Mouse (Mus musculus): ENCODE results near the gene Smcr8.

- TF ChIP-seq CTCF (IDR thresholded peaks at IDR 0.05; ENCODE audit: low read depth, low read length) (no peak), POLR2AphosphoS5 (IDR thresholded peaks at IDR 0.05; ENCODE audit: insufficient replicate concordance, low read depth, low read length) (no peak)
Measured at GRCm38 (mm10) chr11:60826700-60827099, 49.4 kb downstream of the Smcr8 start.

All from G1E (cell line).